Mouse (Mus musculus) embryonic facial prominence, embryonic 11.5 days (tissue): Measurements from ENCODE around the gene Rspo1. TPM values are rescaled to one million over a fixed set of nuclear protein-coding genes. Genes with fewer than 3 reads are reported as not detected.
"Not testable (repeated sequence)": the region's sequence is repeated elsewhere in the genome, so short reads cannot be mapped to it uniquely, and the experiment has no call there.

Source experiments
- ATAC-seq: fragments of 200-750 bp; cut with Nextera tagmentation; replicated peaks from 2 replicates; pipeline ENCODE4 v1.8.0; 2017; ENCODE audit warnings: low read depth; ENCODE audit not compliant: insufficient number of reproducible peaks, low FRiP score, low TSS enrichment
- DNase-seq: peaks from one replicate; pipeline ENCODE4 v3.0.0-alpha.2; 2015; ENCODE audit warnings: low spot score
- H3K27ac ChIP-seq: fragments of 300-500 bp; sonication (generic); replicated peaks from 2 replicates; pipeline ENCODE4 v1.5.1; 2014; ENCODE audit warnings: mild to moderate bottlenecking, low read depth, low read length, control low read depth
- H3K27me3 ChIP-seq: fragments of 300-500 bp; sonication (generic); 2 replicates; pipeline ENCODE4 v1.6.1; 2014; ENCODE audit warnings: mild to moderate bottlenecking, low read length, moderate library complexity, mixed read lengths; ENCODE audit not compliant: control insufficient read depth, insufficient read depth
- H3K36me3 ChIP-seq: fragments of 300-500 bp; sonication (generic); replicated peaks from 2 replicates; pipeline ENCODE4 v1.6.1; 2014; ENCODE audit warnings: low read depth, mild to moderate bottlenecking, low read length, moderate library complexity, mixed read lengths; ENCODE audit not compliant: control insufficient read depth, insufficient read depth
- H3K4me1 ChIP-seq: fragments of 300-500 bp; sonication (generic); 2 replicates; pipeline ENCODE4 v1.6.1; 2014; ENCODE audit warnings: low read length, mixed read lengths; ENCODE audit not compliant: control insufficient read depth, insufficient read depth
- H3K4me2 ChIP-seq: fragments of 300-500 bp; sonication (generic); 2 replicates; pipeline ENCODE4 v1.6.1; 2014; ENCODE audit warnings: low read depth, mild to moderate bottlenecking, control low read depth, low read length, moderate library complexity
- H3K4me3 ChIP-seq: fragments of 300-500 bp; sonication (generic); 2 replicates; pipeline ENCODE4 v1.5.1; 2014; ENCODE audit warnings: low read depth, low read length, control low read depth
- H3K9ac ChIP-seq: fragments of 300-500 bp; sonication (generic); replicated peaks from 2 replicates; pipeline ENCODE4 v1.6.1; 2014; ENCODE audit warnings: mild to moderate bottlenecking, control low read depth, low read length
- H3K9me3 ChIP-seq: fragments of 300-500 bp; sonication (generic); replicated peaks from 2 replicates; pipeline ENCODE4 v1.6.1; 2016; ENCODE audit warnings: mild to moderate bottlenecking, low read length, inconsistent platforms, mixed read lengths; ENCODE audit not compliant: control insufficient read depth
- WGBS: fragments of 180-500 bp; shearing (Covaris S2); extraction: QIAGEN DNeasy Blood & Tissue Kit; methylation state at CpG from one replicate; pipeline ENCODE4 v1.1.7; 2014; 5-methylcytosine and 5-hydroxymethylcytosine counted together
- polyA plus RNA-seq: library from polyadenylated mRNA; unstranded; fragments of >200 nt; fragmentation: Nextera tagmentation; extraction: Ambion mirVana; gene quantifications from 2 replicates; pipeline ENCODE4 v1.2.1, GENCODE M21; 2014

Rspo1 gene
- 8.0 and 11.0 TPM in 2 replicates for polyA plus RNA-seq

DNA sequence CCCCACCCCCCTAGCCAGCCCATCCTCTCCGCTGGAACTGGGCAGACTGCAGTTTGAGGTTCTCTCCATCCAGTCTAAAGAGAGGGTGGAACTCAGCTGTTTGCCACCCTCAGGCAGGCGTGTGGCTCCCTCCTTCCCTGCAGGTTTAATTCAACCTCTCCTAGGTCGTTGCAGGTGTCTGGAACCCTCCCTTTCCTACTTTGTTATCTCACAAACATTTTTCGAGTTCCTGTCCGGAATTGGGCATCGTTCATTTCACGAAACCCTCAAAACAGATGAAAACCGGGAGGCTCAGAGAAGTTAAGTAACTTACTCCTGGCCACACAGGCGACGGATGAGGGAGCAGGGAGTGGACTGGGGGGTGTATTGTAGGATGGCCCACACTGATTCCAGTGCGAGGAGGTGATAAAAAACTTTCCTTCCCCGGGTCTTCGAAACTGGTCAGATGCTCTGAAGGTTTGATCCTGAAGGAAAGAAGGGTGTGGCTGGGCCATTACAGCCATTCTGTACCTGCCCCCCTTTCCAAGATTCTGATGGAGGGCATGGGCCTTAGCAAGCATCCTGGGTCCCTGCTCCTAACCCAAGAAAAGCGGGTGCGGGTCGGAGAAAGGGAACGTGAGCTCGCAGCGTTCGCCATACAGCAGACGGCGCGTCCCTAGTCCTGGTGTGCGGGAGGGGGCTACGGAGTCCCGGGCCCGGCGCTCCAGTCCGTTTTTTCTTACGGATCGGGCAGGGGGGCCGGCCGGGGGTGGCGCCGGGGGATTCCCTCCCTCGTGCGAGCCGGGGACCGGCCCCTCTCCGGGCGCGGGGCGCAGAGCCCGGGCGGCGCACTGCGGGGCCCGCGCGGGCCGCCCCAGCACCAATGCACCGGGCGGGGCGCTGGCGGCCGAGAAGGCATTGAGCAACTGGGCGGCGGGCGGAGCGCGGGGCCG is at the start of gene Rspo1:
TSS of gene Rspo1 (plus strand) at position 760 of the 932 bp plus-strand sequence.
- Histone ChIP-seq H3K27me3 (peaks cover 64% of the 10 kb centered on the region), H3K9me3 (no peaks in the 10 kb centered on the region), H3K4me3 (peak within 1 kb of the TSS; percentile 49), H3K27ac (no peak within 1 kb of the TSS; the same call in 1 of the 2 replicates), H3K4me1 (peaks cover 29% of the 10 kb centered on the region), H3K36me3 (no peaks in the 10 kb centered on the region), H3K4me2 (peak within 1 kb of the TSS; percentile 73), H3K9ac (peak within 1 kb of the TSS; percentile 50)
- DNase-seq, result peak; percentile 56
- ATAC-seq, result 0 out of 2 replicates have a peak, but pooled peaks have one; percentile 15
- 2% methylated on average over 55 of the region's 62 CpGs for WGBS

DNA sequence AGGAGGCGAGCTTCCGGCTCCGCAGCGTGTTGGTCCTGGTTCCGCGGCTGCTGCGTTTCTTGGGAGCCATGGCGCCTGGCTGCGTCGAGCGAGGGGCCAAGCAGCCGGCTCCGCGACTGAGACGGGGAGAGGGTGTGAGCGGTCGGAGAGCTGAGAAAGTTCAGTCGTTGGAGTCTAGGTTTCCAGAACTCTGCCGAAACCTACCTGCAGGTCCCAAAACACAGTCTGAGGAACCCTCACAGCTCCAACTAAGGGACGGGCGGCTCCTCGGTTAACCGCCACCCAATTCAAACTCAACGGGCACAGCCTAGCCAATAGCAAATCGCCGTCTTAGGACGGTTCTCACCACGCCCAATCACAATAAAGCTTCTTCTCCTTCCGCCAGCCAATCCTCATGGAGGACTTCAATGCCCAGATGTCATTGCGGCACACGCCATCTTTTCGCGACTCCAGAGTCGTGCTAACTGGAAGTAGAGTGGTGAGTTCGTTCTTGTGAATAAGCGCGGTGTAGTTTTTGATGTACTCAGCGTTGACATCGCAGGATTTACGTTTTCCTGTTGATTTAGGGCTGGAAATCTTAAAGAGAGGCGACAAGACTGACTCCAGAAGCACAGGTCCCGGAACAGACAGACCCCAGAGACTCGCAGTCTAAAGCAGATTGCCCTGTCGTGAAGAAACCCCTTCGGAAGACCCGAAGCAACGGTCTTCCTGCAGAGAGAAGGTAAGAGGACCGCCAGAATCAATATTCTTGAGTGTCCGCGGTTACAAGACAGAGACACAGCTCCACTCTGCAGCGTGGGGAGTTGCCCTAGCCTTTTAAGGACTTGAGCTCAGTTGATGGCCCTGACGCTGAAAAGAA is 49.4 kb upstream of the Rspo1 start, which contains the start of gene 9930104L06Rik:
TSS of gene 9930104L06Rik (plus strand) at position 436 of the 859 bp plus-strand sequence.
- Histone ChIP-seq H3K4me3 (peak within 1 kb of the TSS; percentile 79), H3K9ac (peak within 1 kb of the TSS; percentile 80), H3K27ac (no peak within 1 kb of the TSS), H3K27me3 (no peaks in the 10 kb centered on the region), H3K9me3 (no peaks in the 10 kb centered on the region), H3K36me3 (no peaks in the 10 kb centered on the region; the same call in 1 of the 2 replicates), H3K4me1 (no peaks in the 10 kb centered on the region), H3K4me2 (peak within 1 kb of the TSS; percentile 71)
- DNase-seq (peak; percentile 99), ATAC-seq (peak; percentile 97)
- under 1% methylated on average over 52 of the region's 52 CpGs for WGBS

DNA sequence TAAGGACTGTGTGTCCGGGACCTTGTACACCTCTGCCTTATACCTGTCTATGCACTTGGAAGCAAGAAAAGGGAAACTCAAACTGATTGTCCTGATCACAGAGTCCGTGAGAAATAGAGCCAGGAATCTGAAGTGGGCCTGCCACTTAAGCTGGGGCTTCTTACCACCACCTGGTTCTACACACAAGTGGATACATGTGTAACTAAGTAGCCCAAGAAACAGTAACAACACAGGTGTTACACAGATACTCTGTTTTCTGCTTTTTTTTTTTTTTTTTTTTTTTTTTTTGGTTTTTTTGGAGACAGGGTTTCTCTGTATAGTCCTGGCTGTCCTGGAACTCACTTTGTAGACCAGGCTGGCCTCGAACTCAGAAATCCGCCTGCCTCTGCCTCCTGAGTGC is 47.0 kb upstream of the Rspo1 start, which contains the start of gene Cdca8:
TSS of gene Cdca8 (minus strand) at position 101 of the 400 bp plus-strand sequence.
- 0 out of 2 replicates have a peak within 1 kb of the TSS, but pooled peaks have one; percentile 6 for H3K4me2 ChIP-seq
- H3K9me3 ChIP-seq, ATAC-seq, H3K27me3 ChIP-seq, H3K4me1 ChIP-seq, H3K27ac ChIP-seq, H3K9ac ChIP-seq, H3K4me3 ChIP-seq, DNase-seq, H3K36me3 ChIP-seq: not testable (repeated sequence)
- WGBS, result 97% methylated on average over 4 of the region's 4 CpGs

DNA sequence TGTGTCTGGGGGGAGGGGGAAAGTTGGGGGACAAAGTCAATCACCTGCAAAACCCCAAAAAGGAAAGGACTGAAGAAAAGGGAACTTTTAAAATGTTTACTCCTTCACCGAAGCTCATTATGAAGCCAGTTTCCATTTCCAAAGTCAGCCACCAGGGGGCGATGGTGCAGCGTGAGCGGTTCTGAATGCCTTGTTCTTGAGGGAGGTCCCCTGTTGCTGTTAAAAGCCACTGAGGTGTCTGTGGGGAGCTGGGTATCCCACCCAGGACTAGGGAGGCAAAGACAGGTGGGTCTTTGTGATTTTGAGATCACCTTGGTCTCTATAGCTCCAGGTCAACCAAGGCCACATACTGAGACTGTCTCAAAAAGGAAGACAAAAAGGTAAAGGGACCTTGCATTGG is 43.2 kb upstream of the Rspo1 start:
- Histone ChIP-seq H3K27me3 (no peaks in the 10 kb centered on the region), H3K9me3 (no peaks in the 10 kb centered on the region), H3K36me3 (no peaks in the 10 kb centered on the region; the same call in 1 of the 2 replicates), H3K9ac (no peak overlapping the region), H3K27ac (no peak overlapping the region), H3K4me3 (no peak overlapping the region), H3K4me2 (no peak overlapping the region), H3K4me1 (no peaks in the 10 kb centered on the region)
- WGBS, result 10% methylated on average over 4 of the region's 4 CpGs
- DNase-seq (peak; percentile 88), ATAC-seq (no peak)

DNA sequence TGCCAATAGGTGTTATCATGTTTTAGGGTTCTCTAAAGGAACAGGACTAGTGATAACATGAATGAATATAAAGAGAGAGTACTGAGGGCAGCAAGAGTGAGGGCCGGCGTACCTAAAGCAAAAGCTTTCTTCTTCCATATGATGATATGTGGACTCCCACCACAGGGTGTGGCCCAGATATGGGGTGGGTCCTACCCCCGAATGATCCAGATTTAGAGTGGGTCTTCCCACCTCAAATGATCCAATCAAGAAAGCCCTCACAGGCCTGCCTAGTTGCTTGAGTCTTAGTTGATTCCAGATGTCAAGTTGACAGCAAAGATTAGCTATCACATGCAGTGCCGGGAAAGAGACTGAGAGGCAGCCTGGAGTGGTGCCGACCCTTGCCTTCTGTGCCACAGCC is 42.4 kb upstream of the Rspo1 start:
- no peak overlapping the region for H3K4me2 ChIP-seq
- peak; percentile 46 for DNase-seq
- H3K4me3 ChIP-seq, result no peak overlapping the region
- no peak overlapping the region for H3K27ac ChIP-seq
- H3K9ac ChIP-seq, result no peak overlapping the region
- WGBS, result 62% methylated on average over 5 of the region's 5 CpGs
- no peak for ATAC-seq
- H3K27me3 ChIP-seq, result no peaks in the 10 kb centered on the region
- no peaks in the 10 kb centered on the region for H3K4me1 ChIP-seq
- H3K9me3 ChIP-seq, result no peaks in the 10 kb centered on the region
- no peaks in the 10 kb centered on the region; the same call in 1 of the 2 replicates for H3K36me3 ChIP-seq

DNA sequence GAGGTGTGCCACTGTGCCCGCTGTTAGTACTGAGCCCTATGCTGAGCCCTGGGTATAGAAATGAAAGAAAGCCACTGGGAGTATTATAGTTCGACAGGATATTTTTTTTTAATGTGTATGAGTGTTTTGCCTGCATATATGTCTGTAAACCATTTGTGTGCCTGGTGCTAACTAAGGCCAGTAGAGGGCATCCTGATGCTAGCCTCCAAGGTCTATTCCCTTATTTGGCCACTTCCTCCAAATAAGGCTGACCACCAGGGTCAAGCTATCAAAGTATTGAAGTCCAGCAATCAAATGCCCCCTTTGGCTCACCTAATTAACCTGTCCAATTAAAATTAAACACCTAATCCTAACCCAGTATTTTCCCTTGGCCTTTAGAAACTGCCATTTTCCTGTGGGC is 41.3 kb upstream of the Rspo1 start:
- H3K4me3 ChIP-seq, result no peak overlapping the region
- ATAC-seq, result no peak
- no peak overlapping the region for H3K4me2 ChIP-seq
- H3K9me3 ChIP-seq, result no peaks in the 10 kb centered on the region
- H3K36me3 ChIP-seq, result no peaks in the 10 kb centered on the region
- DNase-seq, result peak; percentile 33
- 58% methylated on average over 2 of the region's 2 CpGs for WGBS
- H3K9ac ChIP-seq, result no peak overlapping the region
- H3K27me3 ChIP-seq, result no peaks in the 10 kb centered on the region
- no peak overlapping the region for H3K27ac ChIP-seq
- no peaks in the 10 kb centered on the region for H3K4me1 ChIP-seq

DNA sequence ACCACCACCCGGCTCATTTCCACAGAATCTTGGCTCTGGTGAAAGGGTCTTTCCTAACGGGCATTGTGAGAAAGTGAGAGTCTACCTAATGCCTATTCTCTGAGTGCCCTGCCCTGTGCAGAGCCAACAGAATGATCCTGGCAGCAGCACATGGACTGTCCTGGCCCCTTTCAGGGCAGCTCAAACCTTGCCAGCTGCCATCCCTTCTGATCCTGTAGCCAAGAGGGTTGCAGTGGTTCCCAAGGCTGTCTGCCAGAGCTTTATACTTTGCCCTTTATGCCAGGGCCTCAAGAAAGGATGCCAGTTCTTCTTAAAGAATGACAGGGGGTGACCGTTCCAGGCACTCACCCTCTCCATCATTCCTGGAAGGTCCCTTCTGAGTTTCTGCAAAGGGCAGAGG is 36.7 kb upstream of the Rspo1 start:
- no peaks in the 10 kb centered on the region for H3K9me3 ChIP-seq

More for the DNA sequence above, 36.7 kb upstream of the Rspo1 start:
- Histone ChIP-seq H3K9ac (no peak overlapping the region), H3K4me2 (no peak overlapping the region), H3K27me3 (no peaks in the 10 kb centered on the region), H3K4me3 (no peak overlapping the region), H3K36me3 (no peaks in the 10 kb centered on the region), H3K4me1 (no peaks in the 10 kb centered on the region), H3K27ac (no peak overlapping the region)
- 78% methylated on average over 3 of the region's 3 CpGs for WGBS
- ATAC-seq (no peak), DNase-seq (no peak)
